Mouse (Mus musculus): ENCODE results near the gene Ehbp1. TPM values are rescaled to one million over a fixed set of nuclear protein-coding genes. Genes with fewer than 3 reads are reported as not detected.

Ehbp1 gene
- total RNA-seq, 2 experiments from 2014 or later = 52.6 to 57.5 TPM

DNA sequence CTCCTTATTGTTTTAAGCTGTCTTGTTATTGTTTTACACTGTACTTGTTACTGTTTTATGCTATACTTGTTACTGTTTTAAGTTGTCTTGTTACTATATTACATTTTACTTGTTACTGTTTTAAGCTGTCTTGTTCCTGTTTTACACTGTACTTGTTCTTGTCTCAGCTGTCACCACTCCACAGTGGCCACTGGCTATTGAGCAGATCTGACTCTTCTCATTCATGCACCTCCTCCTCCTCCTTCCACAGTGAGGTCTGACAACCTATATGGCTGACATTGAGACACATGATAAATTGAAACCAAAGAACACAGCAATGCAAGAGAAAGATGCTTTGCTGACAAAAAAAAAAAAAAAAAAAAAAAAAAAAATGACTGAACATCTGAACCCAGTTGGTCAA, 203.6 kb downstream of the Ehbp1 start:
- no peak for DNase-seq (ENCODE audit: low spot score in 2 of 2)
- intact Hi-C loops (cut with DNase I) = no loop called here

DNA sequence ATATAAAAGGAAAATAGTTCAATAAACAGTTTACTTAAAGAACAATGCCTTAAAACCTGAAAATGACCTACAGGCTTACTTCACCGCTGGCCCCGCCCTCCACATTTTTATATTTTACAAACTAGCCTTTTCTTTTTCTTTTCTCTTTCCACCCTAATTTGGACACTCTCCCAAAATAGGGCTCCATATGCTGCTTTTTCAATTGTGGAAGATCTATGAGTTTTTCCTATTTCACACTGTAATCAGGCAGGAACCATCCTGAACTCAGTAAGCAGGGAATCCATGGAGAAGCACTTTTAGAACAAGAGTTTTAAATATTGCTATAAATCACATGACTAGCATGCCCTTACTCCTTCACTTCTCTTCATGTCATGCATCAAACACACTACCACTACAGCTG, 216.9 kb downstream of the Ehbp1 start:
- DNase-seq (ENCODE audit: low spot score in 2 of 2) = peak; percentile 12 to 71
- intact Hi-C loops (cut with DNase I) = no loop called here

DNA sequence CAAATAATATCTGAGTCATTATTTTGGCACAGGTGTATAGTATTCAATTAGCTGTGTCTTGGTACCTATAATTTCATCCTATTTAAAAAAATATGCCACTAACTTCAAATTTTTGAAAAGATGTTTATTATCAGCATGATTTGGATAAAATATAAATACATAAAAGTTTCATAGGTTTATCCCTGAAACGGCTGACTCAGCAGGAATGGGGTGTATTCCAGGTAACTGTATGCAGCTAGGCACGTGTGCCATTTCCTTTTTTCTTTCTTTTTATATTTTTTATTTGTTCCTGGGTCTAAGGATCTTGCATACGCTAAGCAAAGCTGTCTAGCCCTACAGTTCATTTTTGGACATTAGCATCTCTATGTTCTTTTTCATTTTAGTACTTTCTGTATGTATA, 223.2 kb downstream of the Ehbp1 start:
- no peak for DNase-seq (ENCODE audit: low spot score in 2 of 2)
- intact Hi-C loops (cut with DNase I) = no loop called here

DNA sequence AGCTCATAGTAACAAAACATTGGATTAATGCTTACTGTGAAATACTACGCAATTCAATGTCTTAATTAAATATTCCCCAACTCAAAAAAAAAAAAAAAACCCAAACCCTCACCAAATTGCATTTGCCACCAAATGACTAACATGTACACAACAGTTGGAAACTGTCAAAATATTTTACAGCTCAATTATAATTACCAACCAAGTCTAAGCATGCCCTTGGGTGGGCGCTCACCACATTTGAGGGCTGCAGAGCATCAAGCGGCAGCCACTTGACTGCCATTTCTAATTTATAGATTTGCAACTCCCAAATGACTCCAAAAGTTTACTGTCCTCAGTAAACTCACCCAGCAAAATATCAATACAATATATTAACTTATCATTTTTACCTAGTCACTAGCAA, 229.9 kb downstream of the Ehbp1 start:
- intact Hi-C loops (cut with DNase I) = no loop called here

DNA sequence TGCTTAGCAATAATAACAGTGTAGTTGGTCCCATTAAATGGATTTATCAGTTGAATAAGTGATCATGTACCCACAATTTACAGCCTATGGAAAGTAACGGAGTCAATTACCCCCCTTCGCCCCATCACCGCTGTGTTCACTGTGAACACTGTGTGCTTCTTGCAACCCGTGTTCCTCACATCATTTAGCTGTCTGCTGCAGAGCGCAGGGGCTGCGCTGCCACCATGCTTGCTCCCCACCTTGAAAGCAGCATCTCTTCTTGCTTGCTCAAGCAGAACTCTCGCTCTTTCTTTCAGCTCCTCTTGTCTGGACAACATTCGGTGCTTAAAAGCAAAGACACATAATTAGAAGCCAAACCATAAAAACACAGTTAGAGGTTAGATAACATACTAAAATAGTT, 252.7 kb downstream of the Ehbp1 start:
- intact Hi-C loops (cut with DNase I) = no loop called here

More for the DNA sequence above, 229.9 kb downstream of the Ehbp1 start:
- no peak for DNase-seq (ENCODE audit: low spot score in 2 of 2)

DNA sequence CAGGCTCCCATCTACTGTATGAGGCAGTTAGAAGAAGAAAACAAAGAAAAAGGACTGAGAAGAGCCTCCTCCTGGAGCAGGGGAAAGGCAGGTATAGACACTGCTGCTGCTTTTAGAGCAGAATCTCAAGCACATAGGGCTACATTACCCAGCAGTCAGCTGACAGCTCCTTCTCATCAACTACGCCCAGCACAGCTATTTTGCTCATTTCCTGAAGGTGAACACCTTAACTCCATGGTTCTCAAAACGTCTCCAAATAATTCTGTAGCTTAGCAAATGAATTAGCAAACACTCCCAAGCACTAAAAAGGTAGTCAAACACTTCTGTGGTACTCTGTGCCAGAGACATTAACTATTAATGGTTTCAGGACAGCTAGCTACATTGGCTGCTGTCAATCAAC, 278.7 kb downstream of the Ehbp1 start:
- intact Hi-C loops (cut with DNase I) = no loop called here

More for the DNA sequence above, 252.7 kb downstream of the Ehbp1 start:
- no peak for DNase-seq (ENCODE audit: low spot score in 2 of 2)

DNA sequence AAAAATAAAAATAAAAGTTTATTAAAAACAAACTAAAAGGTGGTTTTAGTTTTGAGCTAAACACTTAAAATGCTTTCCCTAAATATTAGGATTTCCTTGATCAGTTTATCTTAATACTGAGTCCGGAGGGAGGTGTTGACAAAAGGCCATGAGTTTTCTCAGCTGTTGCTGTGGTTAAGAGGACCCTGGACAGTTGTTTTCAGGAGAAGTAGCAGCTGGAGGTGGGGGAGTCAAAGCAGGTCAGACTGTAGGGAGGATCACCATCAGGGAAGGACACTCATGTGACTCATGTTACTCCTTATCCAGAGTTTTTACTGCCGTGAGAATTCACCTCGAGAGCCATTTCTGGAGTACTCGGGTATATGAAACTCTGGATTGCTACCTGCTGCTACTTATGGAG, 280.4 kb downstream of the Ehbp1 start:
- intact Hi-C loops (cut with DNase I) = no loop called here
- DNase-seq (ENCODE audit: low spot score in 2 of 2) = no peak

More for the DNA sequence above, 278.7 kb downstream of the Ehbp1 start:
- DNase-seq (ENCODE audit: low spot score in 2 of 2) = no peak

DNA sequence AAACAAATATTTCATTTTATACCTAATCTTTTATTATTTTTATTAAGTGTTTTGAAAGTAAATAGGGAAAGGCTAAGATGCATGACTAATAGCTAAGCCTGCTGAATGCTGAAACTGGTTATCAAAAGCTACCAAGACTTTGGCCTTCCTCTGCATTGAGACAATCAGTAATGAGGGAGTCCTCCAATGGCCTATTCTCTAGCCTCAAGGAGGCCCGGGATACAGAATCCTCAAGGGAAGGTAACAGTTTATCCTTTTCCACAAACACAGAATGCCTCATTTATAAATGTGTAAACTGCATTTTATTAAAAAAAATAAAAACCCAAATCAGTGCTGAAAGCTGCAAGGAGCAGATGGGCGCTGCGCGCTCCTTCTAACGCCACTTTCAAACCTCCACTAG, 284.6 kb downstream of the Ehbp1 start:
- intact Hi-C loops (cut with DNase I) = no loop called here
- DNase-seq (ENCODE audit: low spot score in 2 of 2) = no peak

DNA sequence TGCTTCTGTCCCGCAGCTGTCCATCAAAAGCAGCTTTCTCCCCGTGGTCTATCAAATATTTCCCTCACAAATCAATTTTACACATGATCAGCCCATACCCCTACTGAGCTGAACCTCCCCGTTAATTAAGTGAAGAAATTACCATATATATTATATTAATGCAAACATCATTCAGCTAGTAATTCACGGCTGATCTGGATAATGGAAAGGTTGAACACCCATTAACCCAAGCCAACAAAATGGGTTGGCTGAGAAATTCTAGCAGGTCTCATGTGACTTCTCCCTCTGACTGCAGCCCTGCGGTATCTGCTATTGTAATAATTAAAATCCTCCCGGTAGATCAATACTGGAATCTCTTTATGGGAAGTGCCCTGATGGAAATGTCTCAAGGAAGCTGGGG, 286.2 kb downstream of the Ehbp1 start:
- intact Hi-C loops (cut with DNase I) = no loop called here
- no peak for DNase-seq (ENCODE audit: low spot score in 2 of 2)

DNA sequence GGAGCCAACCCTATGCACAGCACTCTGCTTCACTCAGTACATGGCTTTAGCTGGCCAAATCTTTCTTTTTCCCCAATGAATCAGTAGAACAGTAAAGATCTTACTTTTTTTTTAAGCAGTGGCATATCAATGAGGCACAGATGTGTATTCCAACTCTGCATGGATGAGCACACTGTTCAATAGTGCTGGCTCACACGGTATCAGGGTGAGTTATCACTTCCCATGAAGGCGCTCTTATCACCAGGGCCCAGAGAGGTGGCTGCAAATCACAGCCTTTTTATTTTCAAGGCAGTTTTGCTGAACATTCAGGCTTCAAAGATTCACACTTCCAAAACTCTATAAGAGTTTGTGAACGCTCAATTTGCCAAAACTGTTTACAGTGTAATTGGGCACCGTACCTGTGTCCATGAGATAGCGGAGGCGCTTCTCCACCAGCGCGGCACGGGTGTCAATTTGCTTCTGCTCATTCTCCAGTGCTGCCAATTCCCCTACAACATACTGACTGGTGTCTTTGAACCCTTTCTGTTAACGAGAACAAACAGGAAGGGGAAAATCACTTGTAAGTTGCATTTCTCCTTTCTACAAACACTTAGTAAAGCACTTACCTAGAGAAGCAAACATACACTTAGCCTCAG, 288.9 kb downstream of the Ehbp1 start:
- intact Hi-C loops (cut with DNase I) = no loop called here
- DNase-seq (ENCODE audit: low spot score in 2 of 2) = no peak

DNA sequence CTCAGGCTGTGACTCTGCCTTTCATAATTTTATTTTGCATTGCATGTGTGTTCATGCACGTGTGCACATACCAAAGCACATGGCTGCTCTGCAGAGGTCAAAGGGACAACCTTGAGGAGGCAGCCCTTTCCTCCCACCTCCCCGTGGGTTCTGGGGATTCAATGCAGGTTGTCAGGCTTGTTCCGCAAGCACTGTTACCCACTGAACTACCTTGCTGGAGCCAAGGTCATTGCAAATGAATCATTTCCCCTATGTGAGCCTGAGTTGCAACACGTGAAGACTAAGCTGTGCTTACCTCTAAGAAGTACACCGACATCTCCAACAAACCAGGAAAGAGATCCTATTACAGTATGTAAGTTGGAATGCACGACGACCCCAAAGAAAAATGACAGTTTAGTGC, 291.2 kb downstream of the Ehbp1 start:
- DNase-seq (ENCODE audit: low spot score in 2 of 2) = no peak
- intact Hi-C loops (cut with DNase I) = no loop called here

DNA sequence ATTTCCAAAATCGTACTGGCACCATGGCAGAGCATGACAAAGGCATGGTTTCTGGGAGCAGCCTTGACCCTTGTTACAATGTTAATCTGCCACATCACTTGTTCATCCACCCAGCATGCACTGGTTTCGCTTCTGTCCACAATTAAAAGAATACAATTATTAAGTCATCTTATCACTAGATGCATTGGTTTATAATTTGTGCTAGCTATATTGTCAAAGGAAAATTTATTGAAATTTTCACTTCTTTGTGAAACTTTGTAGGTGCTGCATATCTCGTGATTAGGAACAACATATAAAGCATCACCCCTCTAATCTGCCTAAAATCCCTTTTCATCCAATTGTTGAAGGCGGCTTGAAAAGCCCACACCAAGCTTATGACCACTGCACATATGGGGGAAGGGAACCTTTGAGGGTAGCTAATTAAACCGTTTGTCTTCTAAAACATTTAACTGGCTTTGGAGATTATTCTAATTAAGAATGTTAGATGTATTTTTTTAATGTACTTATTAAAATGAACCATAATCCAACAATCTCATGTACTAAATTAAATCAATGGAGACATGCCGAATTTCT, 302.2 kb downstream of the Ehbp1 start:
- intact Hi-C loops (cut with DNase I) = no loop called here
- no peak for DNase-seq (ENCODE audit: low spot score in 2 of 2)

DNA sequence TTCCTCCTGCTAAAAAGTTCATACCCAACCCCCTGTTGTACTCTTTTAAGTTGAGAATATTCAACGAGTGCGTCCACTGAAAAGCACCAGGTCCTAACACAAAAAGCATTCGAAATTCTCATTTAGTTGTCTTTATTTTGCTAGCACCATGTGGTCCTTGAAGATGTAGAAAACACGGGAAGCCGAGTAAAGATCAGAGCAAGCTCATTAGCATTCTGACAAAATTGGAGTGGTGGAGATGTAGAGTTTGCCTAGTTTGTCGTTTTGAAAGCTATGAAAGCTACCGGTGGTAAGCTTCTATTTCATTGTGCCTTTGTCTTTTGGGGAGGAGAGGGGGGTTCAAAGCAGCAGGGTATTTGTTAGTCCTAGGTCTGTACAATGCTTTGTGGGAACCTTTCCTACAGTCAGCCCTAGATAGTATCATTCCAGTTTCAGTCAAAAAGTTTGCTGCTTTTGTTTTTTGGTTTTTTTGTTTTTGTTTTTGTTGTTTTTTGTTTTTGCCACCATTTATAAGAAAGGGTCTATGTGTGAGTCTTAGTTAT, 307.5 kb downstream of the Ehbp1 start:
- intact Hi-C loops (cut with DNase I) = no loop called here
- no peak for DNase-seq (ENCODE audit: low spot score in 2 of 2)

DNA sequence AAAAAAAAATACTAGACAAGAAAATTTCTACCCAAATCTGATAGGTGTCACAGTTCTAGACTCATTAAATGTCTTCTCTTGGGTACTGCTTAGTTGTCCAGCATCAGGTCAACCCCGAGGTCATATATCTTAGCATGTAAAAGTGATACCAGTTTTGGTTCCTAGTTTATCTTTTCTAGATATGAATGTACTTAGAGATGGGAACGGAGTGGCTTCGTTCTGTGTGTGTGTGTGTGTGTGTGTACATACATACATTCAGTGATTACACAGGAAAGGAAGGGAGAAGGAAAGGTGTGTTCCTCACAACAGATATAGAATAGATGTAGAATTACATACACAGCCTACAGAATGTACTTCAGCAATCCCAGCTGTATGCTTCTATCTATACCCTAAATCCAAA, 308.5 kb downstream of the Ehbp1 start:
- intact Hi-C loops (cut with DNase I) = no loop called here
- DNase-seq (ENCODE audit: low spot score in 2 of 2) = no peak

DNA sequence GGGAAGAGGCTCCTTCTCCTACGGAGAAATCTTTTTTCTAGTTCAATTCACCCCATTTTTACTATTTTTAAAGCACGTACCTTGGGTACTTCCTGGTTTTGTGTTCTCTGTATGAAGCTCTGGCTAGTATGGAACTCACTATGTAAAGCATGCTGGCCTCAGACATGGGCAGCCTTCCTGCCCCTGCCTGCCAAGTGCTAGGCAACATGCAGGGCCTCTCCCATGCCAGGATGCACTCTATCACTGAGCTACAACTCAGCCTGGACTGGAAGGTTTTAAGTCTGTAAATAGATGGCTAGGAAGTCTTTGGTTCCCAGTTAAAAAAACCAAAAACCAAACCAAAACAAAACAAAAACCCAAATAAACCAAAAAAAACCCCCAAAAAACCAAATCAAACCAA, 321.5 kb downstream of the Ehbp1 start:
- intact Hi-C loops (cut with DNase I) = no loop called here
- no peak for DNase-seq (ENCODE audit: low spot score in 2 of 2)

DNA sequence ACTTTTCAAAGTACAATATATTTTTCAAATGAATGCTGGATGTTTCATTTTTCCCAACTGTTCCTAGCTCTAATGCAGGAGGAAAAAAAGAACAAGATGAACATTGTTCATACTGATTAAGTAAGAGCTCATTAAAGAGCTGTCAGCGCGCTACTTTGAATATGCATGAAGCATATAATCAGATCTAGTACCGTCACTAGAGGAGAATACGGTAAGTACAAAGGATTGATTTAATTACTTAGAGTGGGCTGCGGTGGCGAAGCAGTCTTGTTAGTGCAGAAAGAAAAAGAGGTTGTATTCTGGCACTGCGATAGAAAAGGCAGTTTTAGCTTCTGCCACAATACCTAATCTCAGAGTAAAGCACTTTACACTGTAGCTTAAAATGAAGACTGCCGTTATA, 324.6 kb downstream of the Ehbp1 start:
- DNase-seq (ENCODE audit: low spot score in 2 of 2) = peak in 1 of 2 experiments; percentile 48
- intact Hi-C loops (cut with DNase I) = no loop called here

DNA sequence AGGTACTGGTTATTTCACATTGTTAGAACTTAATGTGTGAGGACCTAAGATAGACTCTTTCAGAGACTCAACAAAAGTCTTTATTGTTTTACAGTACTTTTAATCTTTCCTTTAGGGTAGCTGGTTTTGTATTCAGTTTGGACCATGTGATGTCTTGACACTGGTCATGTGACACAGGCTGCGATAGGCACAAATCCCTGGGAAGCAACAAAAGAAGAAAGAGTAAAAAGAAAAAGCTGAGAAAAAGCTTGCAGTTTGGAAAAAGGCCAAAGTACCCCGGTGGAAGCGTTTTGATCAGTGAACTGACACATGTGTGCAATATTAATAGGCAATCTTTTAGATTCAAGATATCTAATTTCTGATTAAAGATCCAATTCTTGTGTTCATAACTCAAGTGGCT, 325.8 kb downstream of the Ehbp1 start:
- intact Hi-C loops (cut with DNase I) = no loop called here
- no peak for DNase-seq (ENCODE audit: low spot score in 2 of 2)

DNA sequence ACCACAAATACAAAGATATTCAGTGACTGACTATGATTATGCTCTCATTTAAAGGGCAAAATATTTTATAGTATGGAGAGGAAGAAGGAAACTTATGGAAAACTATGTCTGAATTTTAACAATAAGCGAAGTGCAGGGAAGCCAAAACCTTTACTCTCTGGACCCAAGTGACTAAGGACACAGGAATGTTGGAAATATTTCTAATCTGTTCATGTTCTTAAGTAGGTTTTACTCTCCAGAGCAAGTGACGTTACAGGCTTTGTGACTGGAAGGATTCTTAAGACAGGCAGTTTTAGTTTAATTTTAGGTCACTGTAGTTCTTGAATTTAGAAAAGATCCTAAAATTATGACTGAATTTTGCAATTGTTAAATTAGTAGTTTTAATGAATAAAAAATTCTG, 333.3 kb downstream of the Ehbp1 start:
- no peak for DNase-seq (ENCODE audit: low spot score in 2 of 2)
- intact Hi-C loops (cut with DNase I) = no loop called here

DNA sequence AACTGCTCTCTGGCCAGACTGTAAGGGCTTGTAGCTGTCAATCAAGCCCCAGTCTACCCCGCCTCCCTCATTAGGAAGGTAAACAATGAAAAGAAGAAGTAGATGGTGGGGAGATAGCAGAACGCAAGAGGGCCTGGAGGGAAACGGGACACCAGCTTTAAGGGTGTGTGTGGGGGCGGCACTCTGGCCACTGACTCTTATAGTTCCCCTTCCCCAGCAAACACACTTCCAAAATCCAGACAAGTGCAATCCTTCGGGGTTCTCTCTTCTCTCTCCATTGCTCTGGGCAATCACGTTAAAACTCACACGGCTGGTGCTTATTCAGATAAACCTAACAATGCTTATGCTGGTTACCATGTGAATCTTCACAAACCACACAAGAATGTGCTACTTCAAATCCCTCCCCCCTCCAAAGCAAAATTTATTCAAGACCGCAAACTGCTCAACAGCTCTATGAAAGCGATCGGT, 333.9 kb downstream of the Ehbp1 start:
- no peak for DNase-seq (ENCODE audit: low spot score in 2 of 2)
- intact Hi-C loops (cut with DNase I) = no loop called here

DNA sequence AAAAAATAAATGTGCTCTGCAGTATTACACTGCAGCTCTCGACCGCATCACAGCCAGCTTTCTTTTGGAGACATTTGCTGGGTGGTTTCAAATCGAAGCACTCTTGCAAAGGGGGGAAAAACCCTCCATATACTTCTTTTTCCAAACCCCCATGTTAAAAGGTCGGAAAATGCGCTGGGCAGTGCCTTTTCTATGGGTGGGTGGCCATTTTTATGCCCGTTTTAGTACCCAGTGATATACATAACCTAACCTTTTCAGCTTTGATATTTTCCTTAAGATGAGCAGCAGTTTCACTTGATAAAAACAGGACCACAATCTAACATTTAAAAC, 334.3 kb downstream of the Ehbp1 start:
- DNase-seq (ENCODE audit: low spot score in 2 of 2) = peak in 1 of 2 experiments; percentile 54
- intact Hi-C loops (cut with DNase I) = no loop called here

DNA sequence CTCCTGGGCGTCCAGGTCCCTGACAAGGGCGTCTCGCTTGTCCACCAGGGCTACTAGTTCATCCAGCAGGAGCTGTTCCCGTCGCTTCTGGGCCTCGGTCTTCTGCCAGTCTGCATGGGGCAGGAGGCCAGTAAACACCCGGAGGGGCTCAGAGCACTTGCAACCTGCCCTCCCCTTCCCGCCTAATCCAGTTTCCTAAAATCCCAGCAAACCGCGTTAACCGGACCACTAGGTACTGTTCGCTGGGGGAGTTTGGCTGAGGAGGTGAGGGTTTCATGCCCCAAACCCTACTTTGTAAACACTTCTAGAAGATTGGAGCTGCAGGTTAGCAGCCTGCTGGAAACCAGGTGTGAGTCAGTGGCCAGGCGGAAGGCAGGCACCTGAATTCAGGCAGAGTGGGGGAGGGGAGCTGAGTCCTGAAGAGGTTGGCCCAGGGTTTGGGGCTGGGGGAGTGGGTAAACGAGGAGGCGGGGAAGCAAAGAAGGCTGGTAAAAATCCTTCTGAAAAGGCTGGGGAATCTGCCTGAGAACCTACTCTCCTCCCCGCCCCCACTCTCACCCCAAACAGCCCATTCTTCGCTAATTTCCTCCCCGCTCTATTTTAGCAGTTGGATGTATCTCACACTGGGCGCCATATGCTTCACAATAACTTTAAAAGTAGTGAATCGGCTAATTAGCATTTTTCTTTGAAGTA, 334.9 kb downstream of the Ehbp1 start:
- peak; percentile 4 to 6 for DNase-seq (ENCODE audit: low spot score in 2 of 2)
- intact Hi-C loops (cut with DNase I) = no loop called here

Data from left cerebral cortex, postnatal 25 days (tissue).